Mouse (Mus musculus): ENCODE measurements around the gene Slc17a2.

The Slc17a2 gene

GRCm38 (mm10) chr13:23792520-23792919, 14.3 kb upstream of the Slc17a2 start:
- no peak for DNase-seq (ENCODE audit: low spot score)

GRCm38 (mm10) chr13:23799405-23799804, 7.4 kb upstream of the Slc17a2 start:
- DNase-seq (ENCODE audit: low spot score): no peak

GRCm38 (mm10) chr13:23804532-23804931, 2.3 kb upstream of the Slc17a2 start:
- DNase-seq (ENCODE audit: low spot score): no peak

- no peak for DNase-seq (ENCODE audit: low spot score)
Measured at GRCm38 (mm10) chr13:23816148-23816547, 9.4 kb downstream of the Slc17a2 start.

GRCm38 (mm10) chr13:23820179-23820940, 13.6 kb downstream of the Slc17a2 start:
- no peak for DNase-seq (ENCODE audit: low spot score)

GRCm38 (mm10) chr13:23822213-23822612, 15.4 kb downstream of the Slc17a2 start:
- DNase-seq (ENCODE audit: low spot score): no peak

GRCm38 (mm10) chr13:23826606-23827005, 19.8 kb downstream of the Slc17a2 start:
- DNase-seq (ENCODE audit: low spot score): no peak

GRCm38 (mm10) chr13:23833053-23833452, 26.3 kb downstream of the Slc17a2 start:
- DNase-seq (ENCODE audit: low spot score): peak; percentile 6

- no peak for DNase-seq (ENCODE audit: low spot score)
Measured at GRCm38 (mm10) chr13:23834836-23835235, 28.0 kb downstream of the Slc17a2 start.

GRCm38 (mm10) chr13:23836630-23837029, 29.8 kb downstream of the Slc17a2 start:
- DNase-seq (ENCODE audit: low spot score): no peak

GRCm38 (mm10) chr13:23839308-23839707, 32.5 kb downstream of the Slc17a2 start, which contains the start of gene Slc17a3:
Gene Slc17a3, plus strand, starts transcription at chr13:23839434.
- DNase-seq (ENCODE audit: low spot score): no peak

GRCm38 (mm10) chr13:23845851-23846250, 39.1 kb downstream of the Slc17a2 start:
- no peak for DNase-seq (ENCODE audit: low spot score)

- DNase-seq (ENCODE audit: low spot score): no peak
Measured at GRCm38 (mm10) chr13:23849299-23849698, 42.5 kb downstream of the Slc17a2 start.

GRCm38 (mm10) chr13:23856401-23856800, 49.6 kb downstream of the Slc17a2 start:
- DNase-seq (ENCODE audit: low spot score): no peak

- DNase-seq (ENCODE audit: low spot score): no peak
Measured at GRCm38 (mm10) chr13:23861815-23862214, 55.0 kb downstream of the Slc17a2 start.

- DNase-seq (ENCODE audit: low spot score): no peak
Measured at GRCm38 (mm10) chr13:23864711-23865110, 57.9 kb downstream of the Slc17a2 start.

- no peak for DNase-seq (ENCODE audit: low spot score)
Measured at GRCm38 (mm10) chr13:23866086-23866710, 59.4 kb downstream of the Slc17a2 start.

- no peak for DNase-seq (ENCODE audit: low spot score)
Measured at GRCm38 (mm10) chr13:23867000-23867399, 60.2 kb downstream of the Slc17a2 start.

- no peak for DNase-seq (ENCODE audit: low spot score)
Measured at GRCm38 (mm10) chr13:23867405-23867804, 60.6 kb downstream of the Slc17a2 start, which contains the start of gene Slc17a1. Gene Slc17a1, plus strand, starts transcription at chr13:23867750.

GRCm38 (mm10) chr13:23868790-23869533, 62.2 kb downstream of the Slc17a2 start:
- DNase-seq (ENCODE audit: low spot score): no peak

- DNase-seq (ENCODE audit: low spot score): no peak
Measured at GRCm38 (mm10) chr13:23869996-23870395, 63.2 kb downstream of the Slc17a2 start.

GRCm38 (mm10) chr13:23873141-23873540, 66.3 kb downstream of the Slc17a2 start:
- no peak for DNase-seq (ENCODE audit: low spot score)

Measured in spleen, adult 12 weeks (tissue).